Mouse (Mus musculus) testis, postnatal 14 days (tissue): Measurements from ENCODE around the gene Lcn12.

Source experiments
- DNase-seq: peaks from one replicate; pipeline ENCODE4 v3.0.0; 2021; ENCODE audit warnings: low spot score

Lcn12 gene

GRCm38 (mm10) chr2:25496462-25496861, 2.8 kb upstream of the Lcn12 start:
- no peak for DNase-seq

GRCm38 (mm10) chr2:25492988-25493387, 723 bp downstream of the Lcn12 start:
- DNase-seq: no peak

- no peak for DNase-seq
These were observed 5.0 kb downstream of the Lcn12 start for GRCm38 (mm10) chr2:25488671-25489068.

- DNase-seq: no peak
These were observed 5.6 kb downstream of the Lcn12 start for GRCm38 (mm10) chr2:25487965-25488670.

GRCm38 (mm10) chr2:25484901-25485647, 8.6 kb downstream of the Lcn12 start:
- no peak for DNase-seq

GRCm38 (mm10) chr2:25482969-25483368, 10.7 kb downstream of the Lcn12 start:
- no peak for DNase-seq

GRCm38 (mm10) chr2:25480541-25480940, 13.2 kb downstream of the Lcn12 start:
- DNase-seq: no peak

GRCm38 (mm10) chr2:25479551-25480311, 14.0 kb downstream of the Lcn12 start:
- DNase-seq: no peak

GRCm38 (mm10) chr2:25477967-25478675, 15.6 kb downstream of the Lcn12 start:
- DNase-seq: peak; percentile 77

- no peak for DNase-seq
These were observed 16.2 kb downstream of the Lcn12 start for GRCm38 (mm10) chr2:25477541-25477940.

GRCm38 (mm10) chr2:25472550-25472949, 21.2 kb downstream of the Lcn12 start:
- DNase-seq: no peak

- DNase-seq: no peak
These were observed 23.7 kb downstream of the Lcn12 start, which contains the start of gene Ptgds for GRCm38 (mm10) chr2:25469969-25470368. TSS of gene Ptgds (minus strand) at chr2:25470046.

- no peak for DNase-seq
These were observed 24.5 kb downstream of the Lcn12 start for GRCm38 (mm10) chr2:25468962-25469915.

GRCm38 (mm10) chr2:25467606-25468303, 26.0 kb downstream of the Lcn12 start:
- DNase-seq: peak; percentile 37

GRCm38 (mm10) chr2:25465816-25466635, 27.7 kb downstream of the Lcn12 start:
- no peak for DNase-seq

- no peak for DNase-seq
These were observed 28.5 kb downstream of the Lcn12 start for GRCm38 (mm10) chr2:25465256-25465655.

GRCm38 (mm10) chr2:25463630-25464029, 30.1 kb downstream of the Lcn12 start:
- no peak for DNase-seq

- DNase-seq: no peak
These were observed 32.3 kb downstream of the Lcn12 start for GRCm38 (mm10) chr2:25461407-25461806.

GRCm38 (mm10) chr2:25460551-25461309, 33.0 kb downstream of the Lcn12 start, which contains the start of gene Paxx:
TSS of gene Paxx (minus strand) at chr2:25461094.
- DNase-seq: peak; percentile 90
